Mouse (Mus musculus) liver, adult 2 months (tissue): ENCODE measurements around the gene Ckap2l. TPM values are rescaled to one million over a fixed set of nuclear protein-coding genes. Genes with fewer than 3 reads are reported as not detected.

Source experiments
- DNase-seq: peaks from one replicate; pipeline ENCODE4 v3.0.0-alpha.2; 2011; ENCODE audit warnings: low read depth, low spot score; ENCODE audit errors: extremely low read depth
- H3K27ac ChIP-seq: fragments of 200-500 bp; replicated peaks from 2 replicates; pipeline ENCODE4 v1.5.1; 2012; ENCODE audit warnings: low read depth, mild to moderate bottlenecking, control low read depth, inconsistent platforms, low read length; ENCODE audit not compliant: insufficient read depth
- H3K27me3 ChIP-seq: fragments of 200-500 bp; 2 replicates; pipeline ENCODE4 v1.6.1; 2012; ENCODE audit warnings: mild to moderate bottlenecking, moderate library complexity, low read length, inconsistent platforms; ENCODE audit not compliant: control insufficient read depth, insufficient read depth
- H3K36me3 ChIP-seq: fragments of 200-500 bp; 2 replicates; pipeline ENCODE4 v1.6.1; 2012; ENCODE audit warnings: low read length, inconsistent platforms; ENCODE audit not compliant: control insufficient read depth, insufficient read depth
- H3K4me1 ChIP-seq: fragments of 200-500 bp; 2 replicates; pipeline ENCODE4 v1.6.1; 2011; ENCODE audit warnings: low read length; ENCODE audit not compliant: control insufficient read depth, insufficient read depth
- H3K4me3 ChIP-seq: fragments of 200-500 bp; 2 replicates; pipeline ENCODE4 v1.5.1; 2011; ENCODE audit warnings: low read depth, mild to moderate bottlenecking, control low read depth, low read length, moderate library complexity; ENCODE audit not compliant: insufficient read depth
- H3K79me2 ChIP-seq: fragments of 200-500 bp; 2 replicates; pipeline ENCODE4 v1.6.1; 2012; ENCODE audit warnings: inconsistent platforms, mild to moderate bottlenecking, low read length, moderate library complexity; ENCODE audit not compliant: control insufficient read depth, insufficient read depth
- H3K9ac ChIP-seq: fragments of 200-500 bp; 2 replicates; pipeline ENCODE4 v1.6.1; 2012; ENCODE audit warnings: low read depth, mild to moderate bottlenecking, control low read depth, inconsistent platforms, low read length
- CTCF ChIP-seq: fragments of 200-500 bp; IDR thresholded peaks from 2 replicates; pipeline ENCODE4 v1.5.1; 2011; ENCODE audit warnings: low read depth, low read length, control low read depth
- POLR2A ChIP-seq: fragments of 200-500 bp; IDR thresholded peaks from 2 replicates; pipeline ENCODE4 v1.6.1; 2011; ENCODE audit warnings: low read length, control low read depth; ENCODE audit not compliant: insufficient read depth; ENCODE audit errors: extremely low read depth
- WGBS: fragments of 180-500 bp; shearing (Covaris S2); methylation state at CpG from one replicate; pipeline ENCODE4 v1.1.7; 2018; 5-methylcytosine and 5-hydroxymethylcytosine counted together
- polyA plus RNA-seq: library from polyadenylated mRNA; depleted of rRNA; stranded (reverse); fragments of >200 nt; gene quantifications from 2 replicates; pipeline ENCODE4 v1.2.3, GENCODE M21; 2012
- total RNA-seq: library from RNA; depleted of rRNA; stranded (reverse); fragments of >200 nt; gene quantifications from 2 replicates; pipeline ENCODE4 v1.2.3, GENCODE M21; 2014

Ckap2l gene
- total and polyA plus RNA-seq, 2 experiments, result 0.04 to 0.09 TPM

DNA sequence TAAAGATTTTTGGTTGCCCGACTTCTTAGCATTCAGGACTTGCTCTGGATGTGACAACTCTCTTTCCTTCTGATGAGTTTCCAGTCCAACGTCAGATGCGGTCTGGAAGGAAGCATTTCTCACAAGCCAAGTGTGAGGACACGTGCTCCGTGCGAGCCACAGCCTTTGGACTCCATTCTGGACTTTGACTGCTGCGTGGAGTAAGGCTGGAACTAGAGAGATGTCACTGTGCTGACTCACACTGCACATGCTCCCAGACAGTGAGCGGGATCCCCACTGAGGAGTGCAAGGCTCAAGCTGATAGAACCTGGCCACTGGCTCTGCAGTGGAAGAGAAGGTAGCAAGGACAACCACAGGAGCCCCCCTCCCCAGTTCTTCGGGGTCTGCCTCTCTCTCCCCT, 64.5 kb downstream of the Ckap2l start:
- Histone ChIP-seq H3K27me3 (no peaks in the 10 kb centered on the region), H3K27ac (peak overlapping the region; percentile 90), H3K4me1 (peaks cover 14% of the 10 kb centered on the region), H3K36me3 (no peaks in the 10 kb centered on the region), H3K4me3 (peak overlapping the region; percentile 38), H3K9ac (peak overlapping the region; percentile 67), H3K79me2 (no peaks in the 10 kb centered on the region)
- 28% methylated on average over 9 of the region's 9 CpGs for WGBS
- peak; percentile 97 for DNase-seq
- TF ChIP-seq POLR2A (no peak; the same call in 1 of the 2 replicates), CTCF (no peak)

DNA sequence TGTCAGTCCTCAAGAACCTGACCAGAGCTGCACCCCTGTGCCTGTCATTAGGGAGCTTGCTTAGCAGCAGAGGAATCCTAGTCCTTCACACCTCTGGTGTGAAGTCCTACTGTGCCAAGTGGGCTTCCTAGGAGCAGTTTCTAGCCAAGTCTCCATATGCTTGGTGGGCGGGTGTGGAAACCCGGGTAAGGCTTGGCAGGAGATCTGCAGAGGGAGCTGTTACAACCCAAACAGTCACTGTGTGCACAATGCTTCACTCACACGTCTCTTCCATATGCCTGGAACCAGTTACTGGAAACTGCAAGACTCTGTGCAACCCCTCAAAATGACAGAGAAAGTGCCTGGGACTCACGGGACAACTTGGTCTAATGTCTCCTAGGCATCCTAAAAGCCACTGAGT, 65.0 kb downstream of the Ckap2l start:
- Histone ChIP-seq H3K27ac (peak overlapping the region; percentile 4; the same call in 1 of the 2 replicates), H3K4me3 (no peak overlapping the region), H3K4me1 (peaks cover 14% of the 10 kb centered on the region), H3K79me2 (no peaks in the 10 kb centered on the region), H3K27me3 (no peaks in the 10 kb centered on the region), H3K36me3 (no peaks in the 10 kb centered on the region), H3K9ac (no peak overlapping the region)
- TF ChIP-seq CTCF, result no peak
- no peak for DNase-seq
- 25% methylated on average over 4 of the region's 4 CpGs for WGBS

DNA sequence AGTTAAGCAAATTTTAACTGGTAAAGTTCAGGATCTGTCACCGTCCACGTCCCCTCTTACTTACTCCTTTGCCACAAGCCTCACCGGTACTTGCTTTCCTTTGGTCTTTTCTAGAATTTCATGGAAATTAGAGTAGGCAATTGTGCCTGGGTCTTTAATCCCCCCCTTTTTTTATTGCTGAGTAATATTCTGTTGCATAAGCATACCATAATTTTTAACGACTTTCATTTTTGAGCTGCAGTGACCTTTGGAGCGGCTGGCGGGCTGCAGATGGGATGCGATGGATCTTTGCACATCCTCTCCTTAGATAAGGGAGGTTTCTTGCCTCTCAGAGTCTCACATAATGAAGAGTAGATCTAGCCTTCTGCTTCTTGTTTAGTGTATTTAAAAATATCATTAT, 67.7 kb downstream of the Ckap2l start:
- Histone ChIP-seq H3K27ac (no peak overlapping the region), H3K79me2 (no peaks in the 10 kb centered on the region), H3K4me3 (no peak overlapping the region), H3K36me3 (no peaks in the 10 kb centered on the region), H3K9ac (no peak overlapping the region), H3K4me1 (peaks cover 14% of the 10 kb centered on the region), H3K27me3 (no peaks in the 10 kb centered on the region)
- DNase-seq, result no peak
- TF ChIP-seq CTCF, result no peak
- no peak for TF ChIP-seq POLR2A
- 81% methylated on average over 7 of the region's 7 CpGs for WGBS

DNA sequence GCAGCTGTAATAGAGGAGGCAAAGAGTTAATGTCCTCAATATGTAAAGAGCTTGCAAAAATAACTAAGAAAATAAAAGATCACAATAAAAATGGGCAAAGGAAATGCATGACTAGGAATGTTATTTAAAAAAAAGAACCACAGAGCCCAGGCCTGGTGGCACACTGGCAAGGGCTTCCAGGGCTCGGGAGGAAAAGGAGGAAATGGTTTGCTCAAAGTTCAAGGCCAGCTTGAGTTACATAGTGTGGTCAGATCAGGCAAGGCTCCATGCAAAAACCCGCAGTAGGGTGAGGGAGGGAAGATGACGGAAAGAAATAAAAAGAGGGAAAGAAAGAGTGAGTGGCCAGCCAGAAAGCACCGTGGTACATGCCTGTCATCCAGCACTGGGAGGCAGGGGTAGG, 68.4 kb downstream of the Ckap2l start:
- Histone ChIP-seq H3K9ac (no peak overlapping the region), H3K79me2 (no peaks in the 10 kb centered on the region), H3K27me3 (no peaks in the 10 kb centered on the region), H3K4me1 (peaks cover 11% of the 10 kb centered on the region), H3K27ac (no peak overlapping the region), H3K4me3 (no peak overlapping the region), H3K36me3 (no peaks in the 10 kb centered on the region)
- no peak for TF ChIP-seq CTCF
- TF ChIP-seq POLR2A, result no peak
- DNase-seq, result no peak
- 71% methylated on average over 4 of the region's 4 CpGs for WGBS

DNA sequence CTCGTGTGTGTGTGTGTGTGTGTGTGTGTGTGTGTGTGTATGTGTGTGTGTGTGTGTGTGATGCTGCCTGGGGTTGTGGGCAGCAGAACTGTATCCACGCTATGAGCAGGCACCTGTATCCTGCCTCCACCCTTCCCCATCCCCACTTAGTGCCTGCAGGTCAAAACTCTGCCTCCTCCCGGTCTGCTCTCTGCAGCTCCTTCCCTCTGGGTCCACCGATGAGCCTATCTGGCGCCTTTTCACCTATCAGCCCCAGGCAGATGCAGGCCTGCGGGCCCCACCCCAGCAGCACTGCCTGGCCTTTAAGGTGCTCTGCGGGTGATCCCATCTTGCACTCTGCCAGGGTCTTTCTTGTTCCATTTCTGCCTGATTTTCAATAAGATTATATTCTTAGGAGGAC, 69.3 kb downstream of the Ckap2l start:
- H3K4me3 ChIP-seq, result no peak overlapping the region
- H3K27ac ChIP-seq, result no peak overlapping the region
- no peak for DNase-seq
- H3K4me1 ChIP-seq, result peaks cover 5% of the 10 kb centered on the region
- no peaks in the 10 kb centered on the region for H3K79me2 ChIP-seq
- no peaks in the 10 kb centered on the region for H3K36me3 ChIP-seq
- no peaks in the 10 kb centered on the region for H3K27me3 ChIP-seq
- no peak for TF ChIP-seq CTCF
- WGBS, result 88% methylated on average over 6 of the region's 7 CpGs
- H3K9ac ChIP-seq, result no peak overlapping the region

DNA sequence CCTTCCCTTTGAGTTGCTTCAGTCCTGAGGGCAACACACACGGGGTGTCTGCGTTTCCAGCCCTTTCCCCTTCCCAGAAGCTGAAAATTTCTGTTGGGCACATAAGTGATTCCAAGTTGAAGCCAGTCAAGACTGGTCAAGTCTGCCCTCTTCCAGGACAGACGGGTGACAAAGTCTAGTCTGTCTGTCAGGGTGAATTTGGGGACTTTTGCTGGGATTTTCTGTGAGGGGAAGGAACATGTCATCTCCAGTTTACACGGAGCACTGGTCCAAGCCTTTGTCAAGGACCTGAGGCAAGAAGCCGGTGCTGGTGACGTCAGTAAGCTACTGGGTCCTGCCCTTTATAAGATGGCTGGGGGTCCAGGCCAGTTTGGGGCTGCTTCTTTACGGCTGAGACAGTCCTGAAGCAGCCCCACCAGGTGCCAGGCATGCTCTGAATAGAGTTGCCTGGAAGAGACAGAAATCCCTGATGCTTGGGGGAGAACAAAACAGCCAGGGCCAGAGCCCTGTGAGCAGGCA, 69.9 kb downstream of the Ckap2l start:
- H3K27me3 ChIP-seq, result no peaks in the 10 kb centered on the region
- no peaks in the 10 kb centered on the region for H3K79me2 ChIP-seq
- H3K9ac ChIP-seq, result no peak overlapping the region
- no peak for DNase-seq
- H3K4me3 ChIP-seq, result no peak overlapping the region
- H3K36me3 ChIP-seq, result no peaks in the 10 kb centered on the region
- 90% methylated on average over 7 of the region's 7 CpGs for WGBS
- TF ChIP-seq POLR2A, result no peak
- no peak for TF ChIP-seq CTCF
- H3K4me1 ChIP-seq, result peaks cover 3% of the 10 kb centered on the region
- no peak overlapping the region for H3K27ac ChIP-seq
